Comparison of ENCODE assay signal across 20 mouse cellular contexts in the genomic region with DNA sequence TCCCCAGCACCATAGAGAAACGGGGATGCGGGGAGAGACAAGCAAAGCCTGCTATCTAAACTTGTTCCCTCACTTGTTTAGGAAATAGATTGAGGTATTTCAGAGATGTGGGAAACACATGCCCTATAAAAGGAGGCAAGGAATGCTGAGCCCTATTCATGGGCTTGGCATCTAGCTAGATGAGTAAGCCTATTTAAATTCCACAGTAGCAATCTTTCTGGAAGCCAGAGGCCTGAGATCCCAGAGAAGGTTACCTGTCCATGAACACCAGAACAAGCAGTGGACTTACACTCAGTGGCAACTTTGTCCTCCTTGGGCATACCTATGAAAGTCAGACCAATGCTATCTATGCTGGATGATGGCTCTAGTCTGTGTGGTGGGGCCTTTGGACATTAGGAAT.
"Had no signal": no experiment of that assay in that cellular context is flagged by ENCODE, and none has a peak within 500 bp of the region (broad histone marks: within the 10 kb centered on the region; RNA-seq: fewer than 3 reads in every experiment).

No protein-coding gene starts in this region.

- ATAC-seq: liver, postnatal 0 days; lung, postnatal 0 days; midbrain, embryonic 15.5 days had no signal

- DNase-seq: kidney, adult 9 months; kidney, postnatal 25 days; layer of hippocampus, adult 9-11 months; liver; liver, postnatal 0 days; lung, embryonic 14.5 days; retina, postnatal 1 day; right cerebral cortex, postnatal 25 days; spleen, adult 18-20 months; thymus, adult 18-20 months; thymus, postnatal 36 days had no signal

- H3K27me3 ChIP-seq: limb, embryonic 12.5 days; midbrain, embryonic 12.5 days; midbrain, embryonic 15.5 days; neural tube, embryonic 13.5 days had no signal

- H3K9me3 ChIP-seq: limb, embryonic 12.5 days; midbrain, embryonic 12.5 days; midbrain, embryonic 15.5 days; neural tube, embryonic 13.5 days had no signal

- H3K4me3 ChIP-seq: layer of hippocampus, adult 2 months; left cerebral cortex, adult 2 months; limb, embryonic 12.5 days; midbrain, embryonic 12.5 days; midbrain, embryonic 15.5 days; neural tube, embryonic 13.5 days had no signal

- H3K4me2 ChIP-seq: limb, embryonic 12.5 days; lung, embryonic 14.5 days; midbrain, embryonic 12.5 days; midbrain, embryonic 15.5 days; neural tube, embryonic 13.5 days had no signal

- H3K27ac ChIP-seq: layer of hippocampus, adult 2 months; left cerebral cortex, adult 2 months; limb, embryonic 12.5 days; liver, embryonic 14.5 days; macrophage; midbrain, embryonic 12.5 days; midbrain, embryonic 15.5 days; neural tube, embryonic 13.5 days had no signal

- H3K9ac ChIP-seq: limb, embryonic 12.5 days; liver, embryonic 14.5 days; liver, postnatal 0 days; lung, embryonic 14.5 days; midbrain, embryonic 12.5 days; midbrain, embryonic 15.5 days; neural tube, embryonic 13.5 days had no signal

- H3K36me3 ChIP-seq: midbrain, embryonic 12.5 days; midbrain, embryonic 15.5 days; neural tube, embryonic 13.5 days had no signal
